Mouse (Mus musculus) adrenal gland, adult 2 months (tissue): ENCODE measurements around the gene Tex12. TPM values are rescaled to one million over a fixed set of nuclear protein-coding genes. Genes with fewer than 3 reads are reported as not detected.
A peak's percentile ranks its signal among the peaks of the same experiment; 100 is the strongest.

Source experiments
- DNase-seq: peaks from one replicate; pipeline ENCODE4 v3.0.0; 2021
- long read RNA-seq: library from polyadenylated mRNA; stranded (forward); transcript quantifications from one replicate; pipeline ENCODE4 v2.0.0, GENCODE M21; 2021
- polyA plus RNA-seq: library from polyadenylated mRNA; depleted of rRNA; stranded (reverse); fragments of >200 nt; gene quantifications from 2 replicates; pipeline ENCODE4 v1.2.3, GENCODE M21; 2012; rRNA removed
- total RNA-seq, 2 experiments: library from RNA; stranded (reverse); gene quantifications; 2 replicates each; pipeline ENCODE4 v1.2.3; 2021

Tex12 gene
- total RNA-seq: not detected
- not detected in 2 replicates for polyA plus RNA-seq
- long read RNA-seq: 0 reads

DNA sequence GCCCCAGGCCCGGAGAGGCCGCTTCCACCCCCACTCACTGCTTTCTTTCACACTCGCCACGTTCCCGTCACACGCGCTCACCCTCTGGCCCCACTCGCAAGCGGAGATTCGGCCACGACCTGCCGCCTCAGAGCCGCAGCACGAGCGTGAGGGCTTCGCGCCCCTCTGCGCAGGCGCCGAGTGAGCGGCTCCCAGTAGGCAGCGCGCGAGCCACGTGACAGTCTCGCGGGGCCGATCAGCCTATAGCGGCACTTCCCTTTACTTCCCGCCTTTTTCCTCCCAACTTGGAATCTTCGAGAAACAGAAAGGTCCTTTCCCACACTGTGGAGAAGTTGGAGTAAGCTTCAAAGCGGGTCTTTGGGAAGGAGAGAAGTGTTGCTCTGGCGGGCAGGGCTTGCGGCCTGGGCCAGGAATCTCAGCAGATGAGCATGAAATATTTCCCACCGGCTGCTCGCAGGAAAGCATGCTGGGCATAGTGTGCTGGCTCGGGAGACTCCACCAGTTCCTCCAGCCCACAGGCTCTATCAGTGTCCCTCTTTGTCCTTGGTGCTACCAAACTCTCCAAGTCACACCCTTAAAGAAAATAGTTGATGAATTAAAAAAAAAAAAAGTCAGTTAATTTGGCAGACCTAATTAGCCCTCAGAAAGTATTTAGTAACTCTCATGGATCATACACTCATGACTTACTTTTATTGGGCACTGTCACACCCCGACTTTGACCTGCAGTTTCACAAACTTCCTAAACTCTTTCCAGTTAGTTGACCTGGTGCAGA is at the start of gene Tex12:
TSS of gene Tex12 (minus strand) at position 181 of the 773 bp plus-strand sequence.
- DNase-seq: no peak

DNA sequence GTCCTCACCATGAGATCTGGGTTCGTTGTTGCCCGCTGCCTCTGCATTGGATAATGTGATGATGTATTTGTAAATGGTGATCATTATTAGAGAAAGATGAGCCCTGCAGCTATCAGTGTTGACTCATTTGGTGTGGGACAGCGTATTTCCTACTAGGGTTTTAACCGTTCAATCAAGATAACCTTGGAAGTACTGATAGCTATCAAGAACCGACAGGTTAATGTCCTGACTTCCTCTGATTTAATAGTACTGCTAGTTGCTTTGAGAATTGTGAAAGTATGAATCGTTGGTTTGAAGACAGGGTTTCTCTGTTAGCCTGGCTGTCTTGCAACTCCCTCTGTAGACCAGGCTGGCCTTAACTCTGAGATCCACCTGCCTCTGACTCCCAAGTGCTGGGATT is 43.2 kb upstream of the Tex12 start:
- no peak for DNase-seq

DNA sequence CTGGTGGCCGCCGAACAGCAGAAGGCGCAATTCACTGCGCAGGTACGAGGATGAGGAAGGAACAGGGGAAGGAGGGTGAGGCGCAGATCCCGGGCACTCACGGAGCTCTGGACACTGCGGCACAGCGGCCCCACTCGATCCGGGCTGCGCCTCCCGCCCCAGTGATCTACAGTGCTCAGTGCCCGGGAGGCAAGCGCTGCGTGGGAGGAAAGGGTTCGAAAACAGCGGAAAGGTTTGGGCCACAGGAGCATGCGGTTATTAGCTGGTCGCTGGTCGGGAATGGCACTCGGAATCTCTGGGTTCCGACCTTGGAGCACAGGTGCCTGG is 42.8 kb upstream of the Tex12 start:
- no peak for DNase-seq

DNA sequence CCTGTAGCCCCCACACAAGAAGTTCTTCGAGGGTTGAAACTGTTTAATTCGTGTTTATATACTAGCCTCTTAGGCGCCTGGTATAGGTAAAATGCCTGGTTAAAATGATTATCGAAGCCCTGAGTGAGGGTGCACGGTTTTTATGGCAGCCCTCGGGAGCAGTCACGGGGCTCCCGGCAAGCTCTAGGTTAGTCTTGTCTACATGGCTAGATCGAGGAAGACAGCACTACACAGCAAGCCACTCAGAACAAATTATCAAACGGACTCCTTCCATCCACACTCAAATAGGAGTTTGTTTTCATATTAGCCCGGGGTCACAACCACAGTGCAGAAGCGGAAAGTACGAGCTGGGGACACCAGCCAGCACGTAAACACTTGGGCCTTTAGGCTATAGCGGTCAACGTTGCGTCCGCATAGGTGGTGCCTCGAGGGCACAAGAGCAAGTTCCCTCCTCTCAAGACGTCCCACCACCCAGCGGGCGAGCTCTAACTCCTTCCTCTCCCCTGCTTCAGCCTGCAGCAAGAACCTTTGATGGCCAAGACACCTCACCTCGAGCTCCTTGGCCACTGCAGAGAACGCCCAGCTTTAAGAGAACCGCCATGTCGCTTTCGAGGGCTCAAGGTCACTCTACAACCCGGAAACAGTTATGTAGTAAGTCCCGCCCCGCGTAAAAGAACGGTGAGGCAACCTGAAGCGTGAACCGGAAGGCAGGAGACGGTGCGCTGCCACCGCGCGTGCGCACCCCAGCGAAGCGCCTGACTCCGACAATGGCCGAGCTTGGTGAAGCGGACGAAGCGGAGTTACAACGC is 42.3 kb upstream of the Tex12 start, which contains the start of the genes Sdhd and Timm8b:
TSS of gene Sdhd (minus strand) at position 624 of the 809 bp plus-strand sequence.
TSS of gene Timm8b (plus strand) at position 722 of the 809 bp plus-strand sequence.
- DNase-seq: peak; percentile 95

DNA sequence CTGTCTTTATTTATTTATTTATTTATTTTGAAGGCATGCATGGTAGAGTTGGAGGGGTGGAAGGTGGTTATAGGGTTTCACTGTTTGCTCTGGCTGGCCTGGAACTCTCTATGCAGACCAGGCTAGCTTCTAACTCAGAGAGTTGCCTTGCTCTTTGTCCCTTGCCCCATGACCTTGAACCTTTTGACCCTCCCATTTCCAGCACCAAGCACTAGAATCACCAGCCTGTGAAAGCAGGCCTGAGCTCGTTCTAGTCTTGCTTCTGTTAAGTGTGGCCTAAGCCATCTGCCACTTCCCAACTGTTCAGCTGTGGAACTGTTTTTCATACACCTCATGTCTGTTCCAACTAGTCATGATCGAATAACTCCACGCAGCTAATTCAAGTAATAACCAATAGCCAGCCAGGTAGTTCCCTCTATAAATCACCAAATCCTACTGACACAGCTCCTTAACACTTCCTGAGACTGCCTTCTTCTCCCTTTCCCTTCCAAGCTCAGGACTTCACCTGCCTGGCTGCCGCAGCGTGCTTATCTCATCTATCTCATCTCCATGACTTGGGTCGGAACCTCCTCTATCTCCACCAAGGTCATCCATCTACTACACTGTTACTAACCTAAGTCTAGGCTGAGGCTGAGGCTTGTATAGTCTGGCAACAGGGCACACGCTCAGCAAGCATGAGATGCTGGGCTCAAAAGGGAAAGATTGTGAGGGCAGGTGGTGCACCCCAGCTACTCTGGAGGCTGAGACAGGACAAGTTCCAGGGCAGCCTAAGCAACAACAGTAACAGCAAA is 41.1 kb upstream of the Tex12 start:
- no peak for DNase-seq

DNA sequence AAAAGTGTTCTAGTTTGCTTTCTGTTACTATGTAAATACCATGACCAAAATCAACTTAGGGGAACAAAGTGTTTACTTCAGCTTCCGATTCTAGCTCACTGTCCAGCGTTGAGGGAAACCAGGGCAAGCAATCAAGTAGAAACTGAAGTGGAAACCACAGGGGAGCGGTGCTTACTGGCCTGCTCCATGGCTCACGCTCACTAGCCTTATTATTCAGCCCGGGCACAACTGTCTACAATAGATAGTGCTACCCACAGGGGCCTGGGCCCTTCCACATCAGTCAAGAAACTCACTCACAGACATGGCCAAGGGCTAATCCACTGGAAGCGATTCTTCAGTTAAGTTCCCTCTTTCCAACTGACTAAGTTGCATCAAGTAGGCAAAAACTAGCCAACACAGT is 40.4 kb upstream of the Tex12 start:
- DNase-seq: no peak

DNA sequence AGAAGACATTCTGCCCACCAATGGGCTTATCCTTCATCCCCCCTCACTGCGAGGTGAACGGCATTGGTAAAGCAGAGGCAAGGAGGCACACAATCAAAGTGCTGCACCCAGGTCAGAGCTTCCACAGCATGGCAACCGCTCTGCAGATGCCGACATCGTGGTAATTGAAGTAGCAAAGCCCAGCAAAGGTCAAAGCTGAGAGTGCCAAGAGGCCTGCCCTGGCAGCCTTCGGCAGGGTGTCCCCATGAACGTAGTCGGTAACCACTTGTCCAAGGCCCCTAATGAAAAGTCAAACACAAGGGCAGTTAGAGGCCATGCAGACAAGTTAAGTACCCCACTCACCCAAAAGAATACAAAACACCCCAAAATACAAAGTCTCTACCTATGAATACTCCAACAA is 35.8 kb upstream of the Tex12 start:
- no peak for DNase-seq

DNA sequence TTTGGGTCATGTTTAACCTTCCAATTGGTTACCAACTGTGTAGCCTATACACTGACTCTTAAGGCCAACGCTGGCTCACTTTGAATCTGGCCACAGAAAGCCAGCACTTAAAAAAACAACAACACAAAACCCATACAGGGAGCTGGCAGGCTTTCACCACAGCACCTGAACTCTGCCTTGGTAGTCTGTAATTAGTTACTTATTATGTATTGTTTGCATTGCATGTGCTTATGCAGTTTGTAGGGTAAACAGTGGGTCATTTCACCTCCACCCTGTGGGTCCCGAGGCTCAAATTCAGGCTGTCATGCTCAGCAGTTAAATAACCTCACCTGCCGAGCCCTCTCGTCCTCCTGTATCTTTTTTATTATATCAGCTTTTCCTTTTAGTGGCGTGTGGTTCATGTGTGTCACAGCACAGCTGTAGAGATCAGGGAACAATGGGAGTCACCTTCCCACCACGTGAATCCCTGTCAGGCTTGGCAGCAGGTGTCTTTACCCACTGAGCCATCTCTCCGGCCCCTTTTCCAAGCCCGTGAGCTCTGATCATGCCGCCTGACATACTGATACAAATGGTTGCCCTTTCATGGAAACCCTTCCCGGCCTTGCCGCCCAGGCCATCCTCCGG is 33.8 kb upstream of the Tex12 start:
- no peak for DNase-seq

DNA sequence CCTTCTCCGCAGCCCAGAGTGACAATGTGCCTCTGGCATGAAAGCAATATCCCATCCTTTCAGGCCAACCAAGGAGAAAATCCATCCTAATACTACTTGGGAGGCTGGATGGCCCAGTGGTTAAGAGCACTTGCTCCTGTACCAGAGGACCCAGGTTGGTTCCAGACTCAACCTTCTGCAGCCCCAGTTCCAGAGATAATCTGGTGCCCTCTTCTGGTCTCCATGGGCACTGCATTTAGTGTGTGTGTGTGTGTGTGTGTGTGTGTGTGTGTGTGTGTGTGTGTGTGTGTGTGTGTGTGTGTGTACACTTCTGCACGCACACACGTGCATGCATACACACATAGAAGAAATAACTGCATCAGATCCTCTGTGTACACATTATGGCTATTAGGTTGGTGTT is 32.4 kb upstream of the Tex12 start:
- no peak for DNase-seq

DNA sequence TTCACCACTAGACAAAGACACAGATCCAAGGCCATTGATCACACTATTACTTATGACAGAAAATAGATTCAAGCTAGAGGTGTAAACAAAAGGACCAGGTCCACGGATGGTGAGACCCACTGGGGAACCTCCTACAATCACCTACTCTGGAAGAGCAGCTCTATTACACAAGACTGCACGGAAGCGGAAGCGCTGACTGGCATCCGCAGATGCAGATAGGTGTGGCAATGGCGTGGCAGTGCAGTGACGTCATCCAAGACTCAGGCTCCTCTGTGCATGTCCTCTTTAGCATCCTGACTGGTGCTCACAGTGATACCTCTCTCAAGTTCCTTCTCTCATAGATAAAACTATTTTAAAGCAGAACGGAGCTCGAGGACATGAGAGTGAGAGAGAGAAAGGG is 31.8 kb upstream of the Tex12 start:
- DNase-seq: no peak

DNA sequence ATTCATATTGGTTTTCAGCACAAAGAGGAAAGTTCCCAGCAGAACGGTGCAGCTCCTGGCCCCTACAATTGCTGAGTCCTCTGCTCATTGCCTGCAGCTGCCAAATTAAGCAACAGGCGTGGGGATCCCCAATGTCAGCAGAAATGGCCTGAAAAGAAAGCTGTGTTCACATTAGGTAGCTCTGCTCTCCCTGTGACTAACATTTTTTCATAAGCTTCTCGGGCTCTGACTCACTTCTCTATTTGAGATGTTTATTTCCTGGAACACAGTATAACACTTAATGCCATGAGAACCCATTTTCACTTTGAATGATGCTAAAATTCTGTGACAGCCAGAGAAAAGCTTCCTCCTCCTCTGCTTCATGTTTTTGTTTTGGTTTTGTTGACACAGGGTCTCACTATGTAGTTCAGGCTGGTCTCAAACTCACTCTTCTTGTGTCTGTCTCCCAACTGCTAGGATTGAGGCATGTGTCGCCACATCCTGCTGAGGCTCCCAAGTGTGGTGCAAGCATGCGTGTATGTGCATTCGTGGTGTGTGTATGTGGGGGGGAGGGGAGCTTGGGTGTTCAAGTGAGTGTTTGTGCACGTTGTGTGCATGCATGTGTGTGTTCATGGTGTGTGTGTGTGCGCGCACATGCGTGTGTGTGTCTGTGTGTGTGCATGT is 29.9 kb upstream of the Tex12 start:
- peak; percentile 48 for DNase-seq

DNA sequence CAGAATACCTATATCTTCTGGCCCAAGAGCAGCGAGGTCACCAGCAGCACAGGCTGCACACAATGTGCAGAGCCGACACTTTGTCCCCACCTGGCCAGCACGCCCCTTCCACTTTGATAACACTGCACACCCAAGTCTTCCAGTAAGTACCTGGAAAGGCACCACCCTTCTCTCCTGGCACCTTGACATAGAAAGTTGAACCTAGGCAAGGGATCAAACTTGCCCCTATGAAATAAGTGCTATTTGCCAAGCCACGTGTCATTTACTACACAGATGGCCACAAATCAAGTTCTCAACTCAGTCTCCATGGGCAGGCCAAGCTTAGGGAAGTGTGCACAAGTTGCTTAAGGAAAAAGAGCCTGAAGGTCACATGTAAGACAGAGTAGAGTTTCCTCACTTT is 25.8 kb upstream of the Tex12 start:
- no peak for DNase-seq

DNA sequence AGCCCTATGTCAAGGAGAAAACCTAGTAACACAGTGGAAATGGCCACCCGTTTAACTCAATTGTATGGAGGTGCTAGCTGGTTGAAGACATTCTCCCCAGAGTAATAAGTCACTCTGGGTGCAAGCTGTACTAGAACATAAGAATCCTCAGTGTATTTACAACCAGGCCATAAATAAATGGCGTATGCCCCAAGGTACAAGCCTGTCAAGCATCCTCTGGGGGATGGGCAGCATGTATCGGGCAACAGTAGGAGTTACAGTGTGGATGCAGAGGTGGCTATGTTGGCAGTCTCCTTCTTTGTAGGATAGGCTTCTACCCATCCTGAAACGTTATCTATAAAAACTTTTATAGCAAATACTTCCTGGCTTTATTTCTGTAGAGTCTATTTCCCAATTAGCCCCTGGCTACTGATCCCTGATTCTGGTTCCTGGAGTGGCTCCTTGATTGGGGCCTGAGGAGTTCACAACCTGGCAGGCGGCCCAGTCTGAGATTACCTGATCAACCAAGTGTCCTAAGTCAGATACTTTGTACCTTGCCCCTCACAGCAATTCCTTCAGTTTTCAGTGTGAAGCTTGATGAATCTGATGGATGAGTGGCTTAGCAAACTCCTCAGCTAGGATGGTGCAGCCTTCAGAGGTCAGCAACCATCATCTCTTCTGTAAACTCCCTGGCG is 24.2 kb upstream of the Tex12 start:
- no peak for DNase-seq

DNA sequence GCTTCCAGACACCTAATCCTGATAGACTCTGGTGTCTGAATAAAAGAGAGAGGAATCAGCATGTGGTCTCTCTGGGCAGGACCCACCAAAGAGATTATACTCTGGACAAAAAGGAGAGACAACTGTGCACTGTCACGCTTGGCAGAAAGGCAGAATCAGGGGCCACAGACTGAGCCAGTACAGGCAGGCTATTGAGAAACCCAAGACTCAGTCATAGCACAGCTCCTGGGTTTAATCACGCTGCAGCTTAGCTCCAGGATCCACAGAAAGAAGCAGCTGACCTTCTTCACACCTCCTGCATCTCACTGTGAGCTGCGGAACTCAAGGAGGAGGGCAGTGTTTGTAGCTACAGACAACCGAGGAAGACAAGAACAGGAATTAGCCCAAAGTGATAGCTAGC is 19.2 kb upstream of the Tex12 start:
- no peak for DNase-seq

DNA sequence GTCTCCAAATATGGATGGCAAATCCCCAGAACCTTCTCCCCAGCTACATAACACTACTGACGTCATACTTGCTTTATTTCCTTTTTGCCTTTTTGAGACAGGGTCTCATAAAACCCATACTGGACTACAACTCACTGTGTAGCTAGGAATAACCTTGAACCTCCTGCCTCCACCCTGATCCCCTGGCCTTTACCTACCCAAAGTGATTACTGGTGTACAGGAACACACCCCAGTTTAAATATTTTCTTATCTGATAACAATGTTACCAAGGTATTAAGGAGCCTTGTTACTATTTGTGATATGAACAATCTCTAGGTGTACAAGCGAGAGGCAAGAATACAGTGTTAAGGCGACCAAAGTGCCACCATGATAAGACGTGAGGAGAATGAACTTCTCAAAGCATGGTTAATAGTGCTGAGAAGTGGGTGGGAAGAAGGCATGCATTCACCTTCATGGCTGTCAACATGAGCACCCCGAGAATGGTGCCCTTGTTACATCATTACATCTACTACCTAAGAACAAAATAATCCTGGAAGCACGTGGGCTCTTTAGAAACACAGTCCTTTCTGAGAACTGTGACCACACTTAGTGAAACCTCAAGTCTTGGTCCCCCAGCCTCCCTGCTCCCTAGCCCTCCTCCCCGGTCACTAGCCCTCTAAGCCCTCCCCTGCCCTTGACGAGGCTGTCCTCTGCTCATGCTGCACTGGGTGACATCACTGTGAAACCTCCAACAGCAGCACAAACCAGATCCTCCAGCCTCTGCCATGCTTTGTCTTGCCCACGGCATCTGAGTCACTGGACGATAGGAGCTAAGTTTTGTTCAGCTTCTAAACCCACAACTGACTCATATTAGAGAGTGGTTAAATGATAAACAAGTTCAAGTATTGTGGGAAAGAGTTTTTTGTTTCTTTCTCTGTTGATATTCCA is 8.7 kb upstream of the Tex12 start:
- no peak for DNase-seq

DNA sequence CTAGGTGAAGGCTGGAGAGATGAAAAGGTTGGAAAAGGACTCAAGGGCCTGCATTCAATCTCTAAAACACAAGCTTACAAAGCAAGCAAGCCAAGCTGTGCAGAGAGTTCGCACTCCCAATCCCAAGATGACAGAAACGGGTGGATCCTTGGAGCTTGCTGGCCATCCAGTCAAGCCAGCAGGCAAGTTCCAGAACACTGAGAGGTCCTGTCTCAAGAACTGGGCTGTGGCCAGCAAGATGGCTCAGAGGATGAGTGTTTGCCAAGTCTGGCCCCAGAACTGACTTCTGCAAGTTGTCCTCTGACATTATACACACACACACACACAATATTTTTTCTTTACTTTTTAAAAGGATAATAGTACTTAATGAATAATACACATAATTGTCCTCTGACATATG is 6.8 kb upstream of the Tex12 start:
- DNase-seq: no peak

DNA sequence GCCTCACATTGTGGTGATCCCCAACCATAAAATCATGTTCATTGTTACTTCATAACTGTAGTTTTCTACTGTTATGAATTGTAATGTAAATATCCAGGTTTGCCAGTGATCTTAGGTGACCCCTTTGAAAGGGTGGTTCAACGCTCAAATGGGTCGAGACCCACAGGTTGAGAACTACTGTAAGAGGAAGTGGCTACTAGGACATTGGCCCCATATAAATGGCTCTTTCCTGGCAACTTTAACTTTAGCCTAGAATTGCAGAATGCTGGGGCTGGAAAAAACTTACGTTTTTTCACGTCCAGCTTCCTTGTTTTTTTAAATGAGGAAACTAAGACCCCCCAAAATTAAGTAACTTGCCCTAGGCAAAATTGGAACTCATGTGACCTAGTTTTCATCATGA is 6.2 kb upstream of the Tex12 start:
- no peak for DNase-seq

DNA sequence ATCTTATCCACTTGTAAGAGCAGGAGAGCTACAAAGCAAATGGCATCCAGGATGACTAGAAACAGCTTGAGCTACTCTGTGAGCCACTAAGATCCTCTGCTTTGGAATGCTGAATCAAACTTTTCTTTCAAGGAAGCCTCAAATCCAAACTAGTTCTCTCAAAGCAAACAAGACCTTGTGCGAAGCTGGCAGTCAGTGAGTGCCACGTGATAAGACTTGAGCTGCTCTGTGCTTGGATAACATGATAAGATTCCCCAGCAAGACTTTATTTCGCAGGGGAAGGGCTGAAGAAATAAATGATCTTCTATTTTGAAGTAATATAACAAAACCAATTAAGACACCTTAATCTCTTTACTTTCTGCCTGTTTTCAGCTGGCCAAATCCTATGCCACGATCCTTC is 4.8 kb upstream of the Tex12 start:
- no peak for DNase-seq

DNA sequence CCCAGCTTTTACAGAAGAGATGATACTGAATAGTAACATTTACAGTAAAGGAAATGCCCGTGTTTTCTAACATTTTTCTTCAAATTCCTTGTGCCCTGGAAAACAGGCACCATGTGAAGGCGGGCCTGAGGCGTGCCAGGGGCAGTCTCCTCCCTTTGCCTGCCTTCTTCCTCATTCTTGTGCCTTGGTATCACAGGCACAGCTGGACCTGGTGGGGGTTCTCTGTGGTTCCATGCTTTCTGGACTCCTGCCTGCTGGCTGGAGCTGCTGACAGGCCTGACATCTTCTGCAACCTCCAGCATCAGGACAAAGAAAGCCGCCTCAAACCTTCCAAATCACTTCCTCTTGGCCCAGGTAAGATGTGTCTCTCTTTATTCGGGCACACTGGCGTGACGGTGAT is 4.0 kb upstream of the Tex12 start:
- no peak for DNase-seq

DNA sequence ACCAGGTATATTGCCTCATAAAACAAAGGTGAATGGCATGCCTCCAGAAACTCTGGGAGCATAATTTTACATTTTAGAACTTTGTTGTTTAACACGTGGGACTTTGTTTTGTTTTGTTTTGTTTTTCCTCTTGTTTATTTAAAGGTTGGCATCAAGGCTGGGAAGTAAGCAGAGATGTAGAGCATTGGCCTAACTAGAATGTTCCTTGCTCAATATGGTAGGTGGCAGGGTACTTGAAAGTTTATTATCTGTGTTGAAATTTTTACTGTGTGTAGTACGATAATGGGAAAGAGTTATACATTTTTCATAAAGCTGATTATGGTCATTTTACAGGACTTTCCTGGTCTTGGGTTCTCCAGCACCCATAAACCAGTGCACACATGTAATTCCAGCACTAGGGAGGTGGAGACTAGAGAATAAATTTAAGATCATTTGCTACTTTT is 814 bp upstream of the Tex12 start:
- no peak for DNase-seq
